Mouse (Mus musculus) monocyte, adult 2 months (primary cell): ENCODE measurements around the gene Zfp697.
"Not testable (repeated sequence)": the region's sequence is repeated elsewhere in the genome, so short reads cannot be mapped to it uniquely, and the experiment has no call there.

ENCODE experiments used
- DNase-seq, 2 experiments: peaks; one replicate each; pipeline ENCODE4 v3.0.0; 2022; ENCODE audit warnings: low spot score in 2 of 2, low read depth in 1 of 2

The Zfp697 gene

DNA sequence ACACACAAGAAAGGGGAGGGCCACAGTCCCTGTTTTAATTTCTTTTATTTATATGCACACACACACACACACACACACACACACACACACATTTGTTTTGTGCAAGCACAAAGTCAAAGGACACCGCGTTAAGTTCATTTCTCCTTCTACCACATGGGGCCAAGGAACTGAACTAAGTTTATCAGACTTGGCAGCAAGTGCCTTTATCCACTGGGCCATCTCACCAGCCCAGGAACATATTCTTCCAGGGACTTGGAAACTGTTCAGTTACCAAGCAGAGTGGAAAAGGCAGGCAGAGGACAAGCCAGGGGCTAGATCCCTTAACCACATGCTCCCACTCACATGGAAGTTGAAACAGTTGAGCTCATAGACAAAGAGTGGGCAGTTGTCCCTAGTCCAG is 13.5 kb upstream of the Zfp697 start:
- DNase-seq = no peak

DNA sequence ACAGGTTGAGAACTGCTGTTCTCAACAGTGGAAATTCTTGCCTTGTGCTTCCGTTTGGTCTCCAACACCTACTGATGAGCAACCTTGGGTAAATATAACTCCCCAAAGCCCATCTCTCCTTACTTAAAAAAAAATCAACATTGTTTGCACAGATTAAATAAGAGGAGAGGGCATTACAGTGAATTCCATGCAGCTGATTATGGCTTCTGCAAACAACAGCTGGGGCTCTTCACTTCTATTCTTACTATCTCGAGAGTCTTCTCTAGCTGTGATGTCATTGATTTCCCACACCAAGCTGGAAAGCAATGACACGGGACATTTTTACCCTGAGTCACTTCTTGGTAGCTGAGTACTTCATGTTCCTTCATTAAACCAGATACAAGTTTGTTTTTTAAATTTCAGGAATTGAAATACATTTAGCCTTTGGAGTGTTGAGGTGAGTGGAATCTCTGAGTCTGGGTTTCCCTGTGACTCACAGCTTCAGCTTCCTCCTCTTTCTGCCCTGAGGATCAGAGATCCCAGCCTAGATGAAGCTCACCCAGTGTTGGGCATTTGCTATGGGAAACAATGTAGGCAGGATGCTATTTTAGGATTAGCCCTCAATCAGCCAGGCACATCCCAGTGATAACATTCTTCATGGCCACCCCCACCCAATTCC is 8.1 kb upstream of the Zfp697 start:
- DNase-seq = no peak

DNA sequence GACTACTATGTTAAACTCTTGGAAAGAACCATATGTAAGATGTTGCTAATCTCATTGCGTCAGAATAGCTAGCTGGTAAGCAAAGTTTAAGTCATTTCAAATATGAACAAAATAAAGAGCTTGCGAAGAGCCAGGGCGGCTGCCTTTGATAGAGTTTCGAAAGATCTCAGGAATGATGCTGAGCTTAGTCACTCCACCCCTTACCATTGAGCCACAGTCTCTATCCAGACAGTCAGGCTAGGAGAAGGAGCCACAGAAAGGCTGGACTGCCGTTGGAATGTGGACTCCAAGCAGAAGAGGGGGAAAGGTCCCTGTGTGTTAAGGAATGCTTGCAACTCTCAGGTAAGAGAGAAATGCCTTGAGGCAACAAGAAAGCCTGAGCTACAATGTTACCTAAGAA is 7.3 kb upstream of the Zfp697 start:
- DNase-seq = no peak

DNA sequence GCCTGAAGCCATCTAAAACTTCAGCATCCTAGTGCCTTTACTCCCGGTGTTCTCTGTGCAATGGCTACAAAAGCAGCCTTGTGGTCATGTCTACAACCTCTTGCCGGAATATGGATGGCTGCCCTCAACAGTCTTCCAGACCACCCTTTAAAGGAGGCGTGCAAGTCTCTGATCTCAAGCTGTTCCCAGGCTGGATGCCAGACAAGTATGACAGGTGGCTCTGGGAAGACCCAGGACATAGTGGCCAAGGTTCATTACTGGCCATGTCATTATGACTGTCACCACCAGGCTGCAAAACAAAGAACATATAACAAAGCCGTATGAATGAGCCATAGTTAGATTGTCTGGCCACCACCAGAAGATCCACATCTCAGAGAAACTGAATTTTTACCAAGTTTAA is 4.0 kb upstream of the Zfp697 start:
- no peak for DNase-seq

DNA sequence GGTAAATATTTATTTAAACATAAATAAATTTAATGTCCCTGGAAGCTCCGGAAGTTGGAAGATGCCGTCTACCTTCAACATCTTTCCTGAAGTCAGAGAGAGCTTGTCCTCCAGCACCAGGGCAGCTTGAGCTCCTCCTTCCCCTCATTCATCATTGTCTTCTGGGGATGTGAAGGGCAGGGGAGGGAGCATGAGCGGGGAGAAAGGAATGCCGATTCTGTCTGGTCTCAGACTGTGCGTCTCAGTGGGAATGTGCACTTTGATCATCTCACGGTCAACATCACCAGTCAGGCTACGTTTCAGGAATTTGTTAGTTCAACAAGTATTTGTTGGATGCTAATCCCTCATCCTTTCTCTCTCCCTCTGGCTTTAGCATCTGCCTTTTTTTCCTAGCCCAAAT is 3.0 kb upstream of the Zfp697 start:
- DNase-seq = no peak

DNA sequence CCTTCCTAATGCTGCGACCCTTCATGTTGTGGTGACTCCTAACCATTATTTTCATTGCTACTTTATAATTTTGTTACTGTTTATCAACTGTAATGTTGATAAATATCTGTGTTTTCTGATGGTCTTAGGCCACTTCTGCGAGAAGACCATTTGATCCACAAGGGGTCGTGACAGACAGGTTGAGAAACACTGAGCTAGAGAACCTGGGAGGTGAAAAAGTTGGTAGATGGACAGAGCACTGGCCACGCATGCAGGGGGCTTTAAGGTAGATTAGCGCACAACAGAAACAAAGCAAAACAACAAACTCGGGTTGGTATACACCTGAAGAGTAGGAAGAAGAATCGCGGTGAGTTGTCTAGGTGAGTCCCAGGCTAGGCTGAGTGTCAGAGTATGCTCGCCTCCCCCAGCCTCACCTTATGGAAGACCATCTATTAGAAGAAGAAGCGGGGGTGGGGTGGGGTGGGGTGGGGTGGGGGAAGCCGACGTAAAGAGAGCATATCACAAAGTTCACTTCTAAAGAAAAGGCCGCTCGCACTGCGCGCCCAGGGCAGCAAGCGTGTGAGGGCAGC is 500 bp upstream of the Zfp697 start:
- DNase-seq = no peak

DNA sequence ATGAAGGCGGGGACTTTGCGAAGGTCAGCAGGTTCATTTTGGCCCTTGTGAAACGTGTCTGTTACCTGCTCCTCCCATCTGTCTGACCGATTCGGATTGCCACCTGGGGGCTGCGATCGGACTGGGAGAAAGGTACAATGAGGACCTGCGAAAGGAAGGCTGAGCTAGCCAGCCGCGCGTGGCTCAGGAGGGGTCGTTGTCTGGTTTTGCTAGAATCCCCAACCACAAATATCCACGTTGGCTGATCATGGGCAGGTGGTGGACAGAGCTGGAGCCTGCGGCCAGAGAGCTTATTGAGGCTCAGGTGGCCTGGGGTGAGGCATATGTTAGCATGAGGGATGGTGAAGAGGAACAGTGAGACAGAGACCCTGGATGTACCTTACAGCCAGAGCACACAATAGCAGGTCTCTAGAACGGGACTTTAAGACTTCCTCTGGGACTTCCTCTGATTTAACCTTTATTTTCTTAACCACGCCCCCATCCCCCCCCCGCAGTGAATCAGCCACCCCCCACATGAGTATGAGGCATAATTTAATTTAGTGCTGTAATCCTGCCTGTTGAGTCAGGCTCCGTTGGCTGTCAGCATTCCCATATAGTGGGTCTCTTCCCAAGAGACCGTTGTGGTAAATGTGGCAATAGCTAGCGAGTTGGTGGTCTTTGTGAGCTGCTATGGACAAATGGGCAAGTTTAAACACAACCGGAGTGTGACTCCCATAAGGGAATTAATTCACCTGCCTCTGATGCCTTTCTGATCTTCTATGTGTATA is 946 bp downstream of the Zfp697 start:
- no peak for DNase-seq

DNA sequence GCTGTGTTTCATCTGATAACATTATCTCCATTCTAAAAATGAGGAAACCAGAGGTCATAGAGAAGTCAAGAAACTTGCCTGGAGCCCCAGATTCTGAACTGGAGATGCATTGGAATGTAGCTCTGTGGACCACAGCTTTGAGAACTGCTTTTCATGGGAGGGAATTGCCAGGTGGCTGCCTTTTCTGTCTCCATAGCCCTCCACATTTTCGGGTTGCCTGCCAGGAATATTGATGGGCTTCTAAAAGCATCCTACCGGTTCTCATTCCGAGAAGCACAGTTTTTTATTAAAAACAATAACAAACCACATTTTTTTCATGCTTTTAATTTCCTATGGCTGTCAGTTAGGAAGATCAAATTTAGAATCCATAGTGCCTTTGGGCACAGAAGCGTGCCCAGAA is 4.8 kb downstream of the Zfp697 start:
- DNase-seq = no peak

DNA sequence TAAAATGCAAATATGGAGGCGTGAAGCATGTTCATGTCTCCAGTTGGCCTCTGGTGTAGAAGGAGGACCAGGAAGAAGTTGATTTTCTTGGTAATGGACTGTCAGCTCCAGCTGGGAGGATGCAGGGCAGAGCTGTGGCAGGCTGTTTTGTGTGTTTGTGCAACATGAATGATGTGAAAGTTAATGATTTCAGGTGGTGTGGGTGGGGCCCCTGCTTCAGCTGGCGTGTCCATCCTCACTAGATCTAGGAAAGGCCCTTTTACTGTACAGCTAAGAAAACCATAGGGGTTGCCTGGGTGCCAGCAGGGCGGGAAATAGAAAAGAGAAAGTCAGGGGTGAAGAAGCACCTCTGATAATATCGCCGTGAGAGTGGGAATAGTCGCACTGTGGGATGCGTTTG is 5.5 kb downstream of the Zfp697 start:
- no peak for DNase-seq

DNA sequence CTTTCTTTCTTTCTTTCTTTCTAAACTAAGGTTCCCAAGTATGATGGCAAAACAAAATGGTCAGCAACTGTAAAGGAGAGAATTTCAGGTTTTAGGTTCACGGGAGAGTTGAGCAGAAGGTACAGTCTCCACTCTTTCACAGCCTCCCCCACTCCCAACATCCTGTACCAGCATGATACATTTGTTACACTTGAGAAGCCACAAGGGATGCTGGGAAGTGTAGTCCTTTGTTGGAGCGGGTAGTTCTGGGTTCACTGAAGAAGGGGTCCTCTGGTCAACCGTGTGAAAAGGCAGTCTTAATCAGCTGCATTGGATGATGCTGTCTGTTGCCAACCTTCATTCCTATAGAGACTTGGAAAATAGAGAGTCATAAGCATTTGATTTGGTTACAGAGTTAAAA is 7.0 kb downstream of the Zfp697 start:
- no peak for DNase-seq

DNA sequence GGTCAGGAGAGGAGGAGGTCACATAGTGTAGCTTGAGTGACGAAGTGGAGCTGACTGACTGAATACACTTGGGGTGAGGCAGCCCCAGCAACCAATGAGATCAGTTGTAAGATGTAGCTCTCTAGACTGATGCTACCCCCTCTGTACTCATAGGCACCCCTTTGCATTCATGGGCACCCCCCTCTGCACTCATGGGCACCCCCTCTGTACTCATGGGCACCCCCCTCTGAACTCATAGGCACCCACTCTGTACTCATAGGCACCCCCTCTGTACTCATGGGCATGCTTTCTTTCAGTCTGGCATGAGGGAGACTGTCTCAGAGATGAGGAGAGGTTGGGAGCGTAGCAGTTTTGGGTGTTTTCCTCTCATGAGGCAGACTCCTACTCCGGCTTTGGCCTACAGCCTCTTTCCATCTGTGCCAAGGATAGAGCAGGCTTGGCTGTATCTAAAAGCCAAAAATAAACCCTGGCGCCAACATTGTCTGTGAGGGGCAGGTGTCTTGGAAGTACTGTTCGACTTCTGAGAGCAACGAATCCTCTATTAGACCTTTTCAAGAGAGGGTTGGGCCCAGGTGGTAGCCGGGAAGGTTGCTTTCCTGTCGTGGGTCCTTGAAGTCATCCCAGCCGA is 22.1 kb downstream of the Zfp697 start:
- not testable (repeated sequence) for DNase-seq

DNA sequence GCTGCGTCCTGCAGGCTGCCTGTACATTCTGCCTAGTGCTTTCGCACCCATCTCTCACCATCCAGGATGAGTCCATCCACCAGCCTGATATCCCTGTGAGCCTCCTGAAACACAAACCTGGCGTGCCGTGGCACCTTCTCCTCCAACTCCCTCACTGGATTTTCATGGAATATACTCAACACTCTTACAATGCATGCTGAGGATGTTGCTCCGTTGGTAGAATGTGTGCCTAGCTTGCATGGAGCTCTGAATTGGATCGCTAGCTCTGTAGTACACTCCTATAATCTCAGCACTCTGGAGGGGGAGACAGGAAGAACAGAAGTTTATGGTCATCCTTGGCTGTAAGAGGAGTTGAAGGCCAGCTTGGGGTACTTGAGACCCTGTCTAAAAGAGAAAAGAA is 23.6 kb downstream of the Zfp697 start:
- not testable (repeated sequence) for DNase-seq

DNA sequence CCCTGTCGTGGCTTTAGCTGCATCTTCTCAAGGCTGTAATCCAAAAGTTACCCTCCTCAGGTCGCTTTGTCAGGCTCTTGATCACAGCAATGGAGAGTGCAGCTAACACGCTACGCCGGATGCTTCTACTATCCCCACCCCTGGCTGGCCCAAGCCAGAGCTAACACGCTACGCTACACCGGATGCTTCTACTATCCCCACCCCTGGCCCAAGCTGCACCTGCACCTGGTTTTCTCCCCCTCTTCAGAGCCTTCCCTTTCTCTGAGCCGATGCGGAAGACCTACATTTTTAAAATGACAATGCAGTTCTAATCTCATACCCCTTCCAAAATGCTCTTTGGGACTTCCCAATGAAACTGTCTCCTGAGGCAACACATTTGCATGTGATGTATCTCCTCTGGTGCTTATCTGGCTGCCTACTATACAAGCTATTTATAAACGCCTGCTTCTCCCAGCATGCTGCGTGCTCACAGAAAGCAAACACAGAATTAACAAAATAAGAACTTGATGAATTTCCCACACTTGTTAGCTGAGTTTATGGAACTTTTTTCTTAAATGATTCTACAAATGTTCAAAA is 24.4 kb downstream of the Zfp697 start:
- DNase-seq = not testable (repeated sequence)

DNA sequence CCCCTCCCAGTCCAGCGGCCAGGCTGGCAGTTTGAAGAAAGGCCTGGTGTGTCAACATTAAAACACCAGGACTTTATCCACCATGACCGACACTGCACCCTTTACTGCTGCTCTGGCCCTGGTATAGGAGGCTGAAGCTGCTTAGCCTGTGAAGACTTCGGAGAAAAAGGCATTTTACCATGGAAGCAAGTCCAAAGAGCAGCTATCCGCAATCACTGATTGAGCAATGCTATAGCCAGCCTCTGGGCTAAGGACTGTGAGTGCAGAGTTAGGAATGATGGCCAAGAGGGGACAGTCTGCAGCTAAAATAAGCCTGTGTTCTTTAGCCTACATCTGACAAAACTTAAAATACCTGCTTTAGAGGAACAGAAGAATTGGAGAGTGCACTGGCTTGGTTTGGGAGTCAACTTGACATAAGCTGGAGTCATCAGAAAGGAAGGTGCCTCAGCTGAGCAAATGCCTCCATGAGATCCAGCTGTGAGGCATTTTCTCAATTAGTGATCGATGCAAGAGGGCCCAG is 25.1 kb downstream of the Zfp697 start:
- DNase-seq = not testable (repeated sequence)

DNA sequence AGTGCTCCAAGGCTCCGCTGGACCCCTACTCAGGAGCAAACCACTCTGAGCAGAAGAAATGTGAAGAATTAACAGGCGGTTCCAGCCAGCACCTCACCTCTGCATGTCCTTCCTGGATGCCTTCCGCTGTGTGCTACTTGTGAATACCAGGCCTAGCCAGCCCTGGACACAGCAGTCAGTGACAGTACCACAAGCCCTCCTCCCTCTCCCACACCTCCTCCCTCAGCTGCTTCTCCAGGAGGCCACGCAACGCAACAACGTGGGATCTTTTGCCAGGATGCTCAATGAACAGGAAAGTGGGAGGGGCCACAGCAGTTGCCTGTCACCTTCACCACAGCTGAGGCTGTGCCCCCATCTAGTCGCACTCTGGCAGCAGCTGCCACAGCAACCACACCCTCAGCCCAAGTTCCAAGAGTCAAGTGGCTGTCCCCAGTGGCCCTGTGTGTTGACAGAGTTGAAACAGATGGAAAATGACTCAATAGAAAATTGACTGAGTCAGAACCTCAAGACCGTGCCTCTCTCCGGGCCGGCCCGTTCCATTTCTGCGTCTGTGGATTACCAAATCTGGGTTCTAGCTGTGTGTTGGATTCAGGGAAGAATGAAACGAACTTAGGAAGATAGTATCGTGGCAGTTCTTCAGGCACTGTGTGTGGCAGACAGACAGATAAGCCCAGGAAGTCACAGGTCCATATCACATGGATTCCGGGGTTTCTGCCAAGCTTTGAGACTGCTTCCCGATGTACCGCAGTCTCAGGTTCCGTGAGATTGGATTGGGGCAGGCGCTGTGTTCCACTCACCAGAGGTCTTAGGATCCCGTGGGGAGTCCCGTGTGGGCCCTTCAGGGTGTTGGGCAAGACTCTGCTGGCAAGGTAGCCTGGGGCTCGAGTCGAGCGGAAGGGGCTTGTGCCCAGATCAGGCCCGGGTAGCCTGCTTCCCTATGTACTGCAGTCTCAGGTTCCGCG is 28.6 kb downstream of the Zfp697 start:
- DNase-seq = not testable (repeated sequence)

DNA sequence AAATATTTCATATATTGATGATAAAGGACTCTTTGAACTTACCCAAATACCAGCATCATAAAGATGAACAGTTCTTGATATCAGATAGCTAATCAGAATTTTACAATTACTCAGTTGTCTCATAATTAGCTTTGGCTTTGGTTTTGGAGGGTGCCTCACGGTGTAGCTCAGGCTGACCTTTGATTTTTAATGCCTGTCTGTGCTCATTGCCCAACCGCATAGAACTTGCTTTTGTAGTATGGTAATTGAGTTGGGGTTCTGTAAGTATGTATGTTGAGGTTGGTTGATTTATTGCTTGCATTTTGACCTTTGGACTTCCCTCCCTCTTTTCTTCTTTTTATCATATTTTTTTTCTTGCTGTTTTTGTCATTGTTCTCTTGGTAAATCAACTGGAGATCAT is 31.5 kb downstream of the Zfp697 start:
- no peak for DNase-seq

DNA sequence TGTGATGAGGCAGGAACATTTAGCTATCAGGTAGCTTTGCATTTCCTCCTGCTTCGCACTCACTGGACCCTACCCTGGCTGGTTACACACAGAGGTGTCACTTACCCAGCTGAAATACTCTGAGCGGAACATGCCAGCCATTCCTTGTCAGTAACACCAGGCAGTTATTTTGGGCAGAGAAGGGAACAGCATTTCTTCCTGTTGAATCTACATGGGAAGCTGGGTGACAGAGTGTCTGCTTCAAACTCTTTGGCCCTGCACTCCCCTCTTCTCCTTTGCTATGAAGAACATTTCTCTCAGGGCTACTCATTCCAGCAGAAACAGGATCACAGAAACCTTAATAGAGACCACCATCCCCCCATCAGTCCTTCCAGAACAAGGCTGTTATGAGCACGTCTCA is 32.0 kb downstream of the Zfp697 start:
- DNase-seq = no peak

DNA sequence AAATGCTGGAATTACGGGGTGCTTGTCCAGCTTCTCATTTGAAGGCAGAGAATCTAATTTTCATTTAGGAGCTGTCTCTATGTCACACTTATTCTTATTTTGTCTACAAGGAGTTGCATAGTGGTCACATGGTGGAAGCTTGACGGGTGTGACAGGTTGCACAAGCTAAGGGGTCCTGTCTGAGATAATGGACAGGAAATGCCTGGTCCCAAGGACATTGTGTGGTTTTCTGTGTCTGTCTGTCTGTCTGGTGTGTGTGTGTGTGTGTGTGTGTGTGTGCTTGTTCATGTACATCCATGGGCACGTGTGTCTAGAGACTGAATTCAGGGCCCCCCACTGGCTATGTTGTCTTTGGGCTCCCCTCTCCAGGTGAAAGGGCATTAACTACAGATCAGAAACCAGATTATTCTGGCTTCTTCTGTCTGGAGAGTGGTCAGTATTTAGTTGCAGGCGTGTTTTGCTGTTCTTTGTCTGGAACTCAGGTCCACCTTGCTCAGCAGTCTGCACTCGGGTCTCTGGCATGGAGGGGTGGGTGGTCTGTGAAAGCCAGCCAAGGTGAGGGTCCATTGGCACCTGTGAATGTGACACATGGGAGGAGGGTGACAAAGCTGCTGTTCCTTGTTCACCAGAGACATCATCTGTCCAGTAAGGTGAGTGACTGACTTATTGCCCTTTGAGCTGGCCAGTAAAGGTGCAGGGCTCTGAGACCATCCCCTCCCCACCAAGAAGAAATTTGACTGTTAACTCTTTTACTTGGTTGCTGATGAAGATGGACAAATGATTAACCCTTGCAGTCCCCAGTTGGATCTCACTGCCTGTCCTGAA is 34.4 kb downstream of the Zfp697 start:
- DNase-seq = no peak

DNA sequence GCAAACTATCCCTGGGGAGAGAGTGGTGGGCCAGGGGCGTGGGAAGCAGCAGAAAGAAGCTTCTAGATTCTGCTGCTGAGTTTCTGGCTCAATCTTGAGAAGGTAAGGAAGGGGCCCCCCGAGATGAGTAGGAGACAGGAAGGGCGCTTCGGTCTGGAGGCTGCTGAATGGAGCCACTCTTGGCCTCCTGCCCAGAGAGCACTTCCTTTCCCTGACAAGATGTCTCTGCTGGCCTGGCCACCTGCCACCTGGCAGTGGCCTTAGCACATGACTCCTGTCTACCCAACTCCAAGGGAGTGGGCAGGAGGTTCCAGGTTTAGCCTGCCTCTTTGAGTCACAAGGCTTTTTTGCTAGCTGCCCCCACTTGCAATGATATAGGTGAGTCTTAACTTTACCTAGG is 35.1 kb downstream of the Zfp697 start:
- no peak for DNase-seq
